In genomic region chr6:128761144-128761540, GRCm38 (mm10) we compare ENCODE assay signal across 8 mouse cellular contexts. TPM values are rescaled to one million over a fixed set of nuclear protein-coding genes. Genes with fewer than 3 reads are reported as not detected.
A peak's percentile ranks its signal among the peaks of the same experiment; 100 is the strongest.
DNase-seq lines count a peak whose midpoint lies in the region; ATAC-seq and TF ChIP-seq lines count a peak whose summit lies in the region.

No protein-coding gene starts in this region.

- ATAC-seq in kidney, embryonic 15.5 days (replicated peaks; ENCODE audit: low FRiP score), result no peak
- no peak for ATAC-seq in hindbrain, embryonic 14.5 days (ENCODE audit: low FRiP score)
- ATAC-seq in midbrain, postnatal 0 days (ENCODE audit: low FRiP score), result no peak

- H3K4me1 ChIP-seq in kidney, embryonic 15.5 days, result peaks cover 8% of the 10 kb centered on the region
- peaks cover 5% of the 10 kb centered on the region; the same call in 1 of the 2 replicates for H3K4me1 ChIP-seq in brown adipose tissue, adult 24 weeks (ENCODE audit: control insufficient read depth, insufficient read depth, insufficient read length, low read length)
- peaks cover 5% of the 10 kb centered on the region; the same call in 1 of the 2 replicates for H3K4me1 ChIP-seq in hindbrain, embryonic 14.5 days (replicated peaks; ENCODE audit: control insufficient read depth, insufficient read depth, low read length)
- no peaks in the 10 kb centered on the region for H3K4me1 ChIP-seq in midbrain, postnatal 0 days (ENCODE audit: insufficient read depth, low read length)

- 0 out of 2 replicates have a peak overlapping the region, but pooled peaks have one; percentile 19 for H3K27ac ChIP-seq in kidney, embryonic 15.5 days
- H3K27ac ChIP-seq in brown adipose tissue, adult 24 weeks (replicated peaks; ENCODE audit: low read depth, low read length), result no peak overlapping the region
- peak overlapping the region; percentile 96 for H3K27ac ChIP-seq in hindbrain, embryonic 14.5 days
- H3K27ac ChIP-seq in midbrain, postnatal 0 days (ENCODE audit: low read depth, low read length), result peak overlapping the region; percentile 90

- no peaks in the 10 kb centered on the region for H3K27me3 ChIP-seq in kidney, embryonic 15.5 days
- no peaks in the 10 kb centered on the region for H3K27me3 ChIP-seq in hindbrain, embryonic 14.5 days (ENCODE audit: control insufficient read depth, insufficient read depth, low read length)
- no peaks in the 10 kb centered on the region for H3K27me3 ChIP-seq in midbrain, postnatal 0 days (ENCODE audit: insufficient read depth, low read length)

- no peak; the same call in 1 of the 2 replicates for TF ChIP-seq CTCF in midbrain, postnatal 0 days (IDR thresholded peaks at IDR 0.05)

- no peaks in the 10 kb centered on the region for H3K36me3 ChIP-seq in kidney, embryonic 15.5 days
- H3K36me3 ChIP-seq in hindbrain, embryonic 14.5 days (replicated peaks; ENCODE audit: control insufficient read depth, insufficient read depth), result no peaks in the 10 kb centered on the region
- no peaks in the 10 kb centered on the region for H3K36me3 ChIP-seq in midbrain, postnatal 0 days (ENCODE audit: insufficient read depth, low read length)

- H3K9me3 ChIP-seq in kidney, embryonic 15.5 days (replicated peaks), result no peaks in the 10 kb centered on the region
- no peaks in the 10 kb centered on the region for H3K9me3 ChIP-seq in hindbrain, embryonic 14.5 days (ENCODE audit: control insufficient read depth, low read length)
- no peaks in the 10 kb centered on the region for H3K9me3 ChIP-seq in midbrain, postnatal 0 days (ENCODE audit: low read length)

- H3K4me2 ChIP-seq in kidney, embryonic 15.5 days, result peak overlapping the region; percentile 55
- peak overlapping the region; percentile 55 for H3K4me2 ChIP-seq in hindbrain, embryonic 14.5 days (replicated peaks)
- peak overlapping the region; percentile 44 for H3K4me2 ChIP-seq in midbrain, postnatal 0 days (ENCODE audit: low read depth, low read length, poor library complexity, severe bottlenecking)

- WGBS in kidney, embryonic 15.5 days, result 49% methylated on average over 5 of the region's 5 CpGs
- WGBS in hindbrain, embryonic 14.5 days, result 42% methylated on average over 5 of the region's 5 CpGs
- 42% methylated on average over 5 of the region's 5 CpGs for WGBS in midbrain, postnatal 0 days

- no peak for DNase-seq in kidney, postnatal 14 days
- peak; percentile 48 for DNase-seq in hindbrain, embryonic 14.5 days (ENCODE audit: low spot score)
- DNase-seq in midbrain, postnatal 0 days (ENCODE audit: low spot score), result no peak
- no peak for DNase-seq in cerebellum, adult 11-12 months
- DNase-seq in right cerebral cortex, adult 2 months (ENCODE audit: low spot score in 2 of 2), result no peak
- no peak for DNase-seq in urinary bladder, postnatal 25 days (ENCODE audit: low spot score)

- H3K9ac ChIP-seq in kidney, embryonic 15.5 days, result peak overlapping the region; percentile 35; the same call in 1 of the 2 replicates
- H3K9ac ChIP-seq in hindbrain, embryonic 14.5 days, result peak overlapping the region; percentile 85
- H3K9ac ChIP-seq in midbrain, postnatal 0 days (replicated peaks; ENCODE audit: low read length, poor library complexity, severe bottlenecking), result peak overlapping the region; percentile 72; the same call in 1 of the 2 replicates

- H3K4me3 ChIP-seq in kidney, embryonic 15.5 days (replicated peaks), result peak overlapping the region; percentile 71
- H3K4me3 ChIP-seq in brown adipose tissue, adult 24 weeks (ENCODE audit: insufficient read depth, low read depth, low read length), result peak overlapping the region; percentile 77
- peak overlapping the region; percentile 66 for H3K4me3 ChIP-seq in hindbrain, embryonic 14.5 days (replicated peaks; ENCODE audit: low read length)
- H3K4me3 ChIP-seq in midbrain, postnatal 0 days (ENCODE audit: low read depth, low read length), result peak overlapping the region; percentile 60

RNA-seq across cellular contexts. Expression of gene Klrb1c, which starts 27.9 kb away (rescaled TPM):
- 0.17 and 0.22 TPM in 2 replicates for polyA plus RNA-seq in kidney, embryonic 15.5 days (2015; fragmentation: Nextera tagmentation; extraction: Ambion mirVana)
- not detected in 2 replicates for polyA plus RNA-seq in brown adipose tissue, adult 24 weeks (2012; ENCODE audit: insufficient read depth, insufficient read length, missing spikeins)
- 0.23 TPM in 1 of 2 replicates, not detected in the other for polyA plus RNA-seq in hindbrain, embryonic 14.5 days (2014; fragmentation: Nextera tagmentation; extraction: Ambion mirVana)
- total RNA-seq in midbrain, postnatal 0 days (2014; rRNA removed), result 0.09 and 0.77 TPM in 2 replicates
- 0.09 and 0.25 TPM in 2 replicates for polyA plus RNA-seq in midbrain, postnatal 0 days (2015; fragmentation: Nextera tagmentation; extraction: Ambion mirVana)

RNA-seq across cellular contexts. Expression of gene Klrb1, which starts 38.3 kb away (rescaled TPM):
- polyA plus RNA-seq in kidney, embryonic 15.5 days (2015; fragmentation: Nextera tagmentation; extraction: Ambion mirVana), result not detected in 2 replicates
- not detected in 2 replicates for polyA plus RNA-seq in brown adipose tissue, adult 24 weeks (2012; ENCODE audit: insufficient read depth, insufficient read length, missing spikeins)
- polyA plus RNA-seq in hindbrain, embryonic 14.5 days (2014; fragmentation: Nextera tagmentation; extraction: Ambion mirVana), result 0.51 and 0.78 TPM in 2 replicates
- 2.3 TPM in 1 of 2 replicates, not detected in the other for total RNA-seq in midbrain, postnatal 0 days (2014; rRNA removed)
- 2.6 and 3.0 TPM in 2 replicates for polyA plus RNA-seq in midbrain, postnatal 0 days (2015; fragmentation: Nextera tagmentation; extraction: Ambion mirVana)

Comparison
In these comparisons a context has a peak if more than half of its experiments do, and no peak if none do; other contexts are left out.
1. H3K9ac ChIP-seq: peak in every context shown above with its lines; median percentile 85 in hindbrain, embryonic 14.5 days; 72 in midbrain, postnatal 0 days; 35 in kidney, embryonic 15.5 days.